Comparison of ENCODE assay signal across 8 mouse cellular contexts in genomic region chr7:79272789-79273718, GRCm38 (mm10). TPM values are rescaled to one million over a fixed set of nuclear protein-coding genes. Genes with fewer than 3 reads are reported as not detected.
DNase-seq lines count a peak whose midpoint lies in the region; ATAC-seq and TF ChIP-seq lines count a peak whose summit lies in the region.

Gene Abhd2, plus strand, starts transcription at chr7:79273199.

- no peak for TF ChIP-seq CTCF in kidney, adult 2 months (conservative IDR thresholded peaks at IDR 0.05; ENCODE audit: insufficient read depth, insufficient read length, low read depth, low read length)
- no peak for TF ChIP-seq CTCF in spleen, adult 2 months (IDR thresholded peaks at IDR 0.05; ENCODE audit: extremely low read depth, insufficient read depth, insufficient read length, insufficient replicate concordance)

- no peaks in the 10 kb centered on the region for H3K36me3 ChIP-seq in embryonic facial prominence, embryonic 13.5 days
- no peaks in the 10 kb centered on the region for H3K36me3 ChIP-seq in kidney, adult 2 months (ENCODE audit: control insufficient read depth, insufficient read depth, low read length)
- H3K36me3 ChIP-seq in limb, embryonic 12.5 days = no peaks in the 10 kb centered on the region
- no peaks in the 10 kb centered on the region for H3K36me3 ChIP-seq in midbrain, embryonic 15.5 days (replicated peaks)
- no peaks in the 10 kb centered on the region for H3K36me3 ChIP-seq in spleen, adult 2 months (ENCODE audit: control insufficient read depth, insufficient read depth, low read length)

- TF ChIP-seq POLR2A in kidney, adult 2 months (IDR thresholded peaks at IDR 0.05; ENCODE audit: low read depth, low read length) = peak; percentile 64
- TF ChIP-seq POLR2A in spleen, adult 2 months (IDR thresholded peaks at IDR 0.05; ENCODE audit: low read depth, low read length) = no peak; the same call in 1 of the 2 replicates

- peak within 1 kb of the TSS; percentile 90 for H3K4me2 ChIP-seq in embryonic facial prominence, embryonic 13.5 days
- H3K4me2 ChIP-seq in limb, embryonic 12.5 days = peak within 1 kb of the TSS; percentile 78
- peak within 1 kb of the TSS; percentile 83 for H3K4me2 ChIP-seq in midbrain, embryonic 15.5 days

- H3K9ac ChIP-seq in embryonic facial prominence, embryonic 13.5 days = peak within 1 kb of the TSS; percentile 89
- H3K9ac ChIP-seq in limb, embryonic 12.5 days (replicated peaks) = peak within 1 kb of the TSS; percentile 83
- peak within 1 kb of the TSS; percentile 90 for H3K9ac ChIP-seq in midbrain, embryonic 15.5 days

- peak within 1 kb of the TSS; percentile 69 for H3K27ac ChIP-seq in embryonic facial prominence, embryonic 13.5 days
- H3K27ac ChIP-seq in kidney, adult 2 months (ENCODE audit: insufficient read depth, low read depth, low read length) = peak within 1 kb of the TSS; percentile 55
- peak within 1 kb of the TSS; percentile 36; the same call in 1 of the 2 replicates for H3K27ac ChIP-seq in limb, embryonic 12.5 days
- peak within 1 kb of the TSS; percentile 89 for H3K27ac ChIP-seq in midbrain, embryonic 15.5 days
- H3K27ac ChIP-seq in spleen, adult 2 months (ENCODE audit: insufficient read depth, low read length) = peak within 1 kb of the TSS; percentile 65

- H3K4me1 ChIP-seq in embryonic facial prominence, embryonic 13.5 days = peaks cover 35% of the 10 kb centered on the region
- peaks cover 13% of the 10 kb centered on the region; the same call in 1 of the 2 replicates for H3K4me1 ChIP-seq in kidney, adult 2 months (ENCODE audit: control insufficient read depth, insufficient read depth, low read length)
- peaks cover 32% of the 10 kb centered on the region for H3K4me1 ChIP-seq in limb, embryonic 12.5 days (replicated peaks)
- peaks cover 41% of the 10 kb centered on the region for H3K4me1 ChIP-seq in midbrain, embryonic 15.5 days
- peaks cover 18% of the 10 kb centered on the region; the same call in 1 of the 2 replicates for H3K4me1 ChIP-seq in spleen, adult 2 months (ENCODE audit: control insufficient read depth, insufficient read depth, insufficient read length)

- DNase-seq in 3134 (ENCODE audit: extremely low read depth, insufficient read length, low spot score) = peak; percentile 97
- peak; percentile 100 for DNase-seq in adrenal gland, postnatal 36 days
- peak; percentile 100 for DNase-seq in heart, adult 18-20 months
- peak; percentile 100 for DNase-seq in kidney, adult 2 months
- peak; percentile 98 to 100 for DNase-seq in spleen, adult 2 months (ENCODE audit: low read depth in 1 of 2, low spot score in 2 of 2)

- peak within 1 kb of the TSS; percentile 84 for H3K4me3 ChIP-seq in embryonic facial prominence, embryonic 13.5 days
- peak within 1 kb of the TSS; percentile 79 for H3K4me3 ChIP-seq in kidney, adult 2 months (ENCODE audit: insufficient read depth, low read depth, low read length)
- peak within 1 kb of the TSS; percentile 76 for H3K4me3 ChIP-seq in limb, embryonic 12.5 days (replicated peaks)
- H3K4me3 ChIP-seq in midbrain, embryonic 15.5 days = peak within 1 kb of the TSS; percentile 84
- peak within 1 kb of the TSS; percentile 91 for H3K4me3 ChIP-seq in spleen, adult 2 months (ENCODE audit: extremely low read depth, insufficient read depth, insufficient read length)

- H3K27me3 ChIP-seq in embryonic facial prominence, embryonic 13.5 days = no peaks in the 10 kb centered on the region
- H3K27me3 ChIP-seq in kidney, adult 2 months (replicated peaks; ENCODE audit: control insufficient read depth, insufficient read depth, low read length) = no peaks in the 10 kb centered on the region
- H3K27me3 ChIP-seq in limb, embryonic 12.5 days = no peaks in the 10 kb centered on the region
- no peaks in the 10 kb centered on the region for H3K27me3 ChIP-seq in midbrain, embryonic 15.5 days (replicated peaks)
- no peaks in the 10 kb centered on the region for H3K27me3 ChIP-seq in spleen, adult 2 months (ENCODE audit: control insufficient read depth, insufficient read depth, low read length)

- WGBS in embryonic facial prominence, embryonic 13.5 days = under 1% methylated on average over 54 of the region's 54 CpGs
- WGBS in kidney, adult 2 months = under 1% methylated on average over 54 of the region's 54 CpGs
- under 1% methylated on average over 54 of the region's 54 CpGs for WGBS in limb, embryonic 12.5 days
- under 1% methylated on average over 54 of the region's 54 CpGs for WGBS in midbrain, embryonic 15.5 days
- under 1% methylated on average over 54 of the region's 54 CpGs for WGBS in spleen, adult 2 months

- peak; percentile 100 for ATAC-seq in embryonic facial prominence, embryonic 13.5 days (ENCODE audit: insufficient number of reproducible peaks, insufficient read depth, low FRiP score, low TSS enrichment, low read depth)
- ATAC-seq in limb, embryonic 12.5 days (ENCODE audit: insufficient number of reproducible peaks, insufficient read depth, low FRiP score, low TSS enrichment, low read depth) = peak; percentile 100
- peak; percentile 100 for ATAC-seq in midbrain, embryonic 15.5 days (replicated peaks)

- no peaks in the 10 kb centered on the region for H3K9me3 ChIP-seq in embryonic facial prominence, embryonic 13.5 days
- no peaks in the 10 kb centered on the region for H3K9me3 ChIP-seq in limb, embryonic 12.5 days
- no peaks in the 10 kb centered on the region for H3K9me3 ChIP-seq in midbrain, embryonic 15.5 days

RNA-seq across cellular contexts. Expression of gene Abhd2, which starts in this region (rescaled TPM):
- 1,000 to 10,000 TPM; 1,294 to 1,382 TPM for total RNA-seq in adrenal gland, postnatal 36 days (2021)
- polyA plus RNA-seq in embryonic facial prominence, embryonic 13.5 days (2015; fragmentation: Nextera tagmentation; extraction: Ambion mirVana) = 13.9 and 15.2 TPM in 2 replicates
- total RNA-seq in heart, adult 18-20 months (2021) = 10 to 100 TPM; 33.0 to 36.3 TPM
- polyA plus RNA-seq in kidney, adult 2 months (2012; rRNA removed) = 29.4 and 33.3 TPM in 2 replicates
- polyA plus RNA-seq in limb, embryonic 12.5 days (2016; fragmentation: Nextera tagmentation; extraction: Ambion mirVana) = 8.2 and 8.5 TPM in 2 replicates
- polyA plus RNA-seq in midbrain, embryonic 15.5 days (2015; fragmentation: Nextera tagmentation; extraction: Ambion mirVana) = 16.8 and 18.2 TPM in 2 replicates
- polyA plus RNA-seq in spleen, adult 2 months (2012; rRNA removed) = 12.8 and 13.5 TPM in 2 replicates

Comparison
In these comparisons a context has a peak if more than half of its experiments do, and no peak if none do; other contexts are left out.
1. Peak in every context shown above with its lines: DNase-seq, ATAC-seq, H3K4me3 ChIP-seq and H3K27ac ChIP-seq.
2. RNA of gene Abhd2 (total RNA-seq): 1,294 to 1,382 TPM in adrenal gland, postnatal 36 days; 33.0 to 36.3 TPM in heart, adult 18-20 months; every median in the first group is over 10 times any median in the second.
3. H3K27ac ChIP-seq: peak in every context shown above with its lines; median percentile 89 in midbrain, embryonic 15.5 days; 69 in embryonic facial prominence, embryonic 13.5 days; 65 in spleen, adult 2 months; 55 in kidney, adult 2 months; 36 in limb, embryonic 12.5 days.